Mouse (Mus musculus) embryonic facial prominence, embryonic 15.5 days (tissue): ENCODE results near the gene Fam171a2. TPM values are rescaled to one million over a fixed set of nuclear protein-coding genes. Genes with fewer than 3 reads are reported as not detected.

Source experiments
- ATAC-seq: fragments of 200-750 bp; cut with Nextera tagmentation; 2 replicates; pipeline ENCODE4 v1.8.0; 2017; ENCODE audit warnings: low read depth, moderate TSS enrichment; ENCODE audit not compliant: insufficient number of reproducible peaks, low FRiP score, low TSS enrichment
- H3K27ac ChIP-seq: fragments of 300-500 bp; sonication (generic); replicated peaks from 2 replicates; pipeline ENCODE4 v1.5.1; 2015; ENCODE audit warnings: mild to moderate bottlenecking, inconsistent platforms
- H3K27me3 ChIP-seq: fragments of 300-500 bp; sonication (generic); 2 replicates; pipeline ENCODE4 v1.6.1; 2015; ENCODE audit warnings: inconsistent platforms
- H3K36me3 ChIP-seq: fragments of 300-500 bp; sonication (generic); 2 replicates; pipeline ENCODE4 v1.6.1; 2015; ENCODE audit warnings: mild to moderate bottlenecking, inconsistent platforms
- H3K4me1 ChIP-seq: fragments of 300-500 bp; sonication (generic); 2 replicates; pipeline ENCODE4 v1.6.1; 2015; ENCODE audit warnings: inconsistent platforms
- H3K4me2 ChIP-seq: fragments of 300-500 bp; sonication (generic); replicated peaks from 2 replicates; pipeline ENCODE4 v1.6.1; 2015; ENCODE audit warnings: mild to moderate bottlenecking, inconsistent platforms
- H3K4me3 ChIP-seq: fragments of 300-500 bp; sonication (generic); replicated peaks from 2 replicates; pipeline ENCODE4 v1.5.1; 2015; ENCODE audit warnings: mild to moderate bottlenecking, inconsistent platforms
- H3K9ac ChIP-seq: fragments of 300-500 bp; sonication (generic); 2 replicates; pipeline ENCODE4 v1.6.1; 2015; ENCODE audit warnings: inconsistent platforms
- H3K9me3 ChIP-seq: fragments of 300-500 bp; sonication (generic); replicated peaks from 2 replicates; pipeline ENCODE4 v1.6.1; 2016; ENCODE audit warnings: inconsistent platforms
- WGBS: fragments of 180-500 bp; shearing (Covaris S2); methylation state at CpG from one replicate; pipeline ENCODE4 v1.1.7; 2015; 5-methylcytosine and 5-hydroxymethylcytosine counted together
- polyA plus RNA-seq: library from polyadenylated mRNA; unstranded; fragments of >200 nt; fragmentation: Nextera tagmentation; extraction: Ambion mirVana; gene quantifications from 2 replicates; pipeline ENCODE4 v1.2.1, GENCODE M21; 2015

Fam171a2 gene
- polyA plus RNA-seq = 8.5 and 9.7 TPM in 2 replicates

GRCm38 (mm10) chr11:102447497-102447896, at the start of gene Fam171a2:
TSS of gene Fam171a2 (minus strand) at chr11:102447682.
- no peaks in the 10 kb centered on the region for H3K9me3 ChIP-seq
- peak within 1 kb of the TSS; percentile 79 for H3K4me2 ChIP-seq
- whole genome bisulfite sequencing = under 1% methylated on average over 40 of the region's 40 CpGs
- H3K27ac ChIP-seq = peak within 1 kb of the TSS; percentile 93
- H3K27me3 ChIP-seq = no peaks in the 10 kb centered on the region
- peak; percentile 61 for ATAC-seq
- H3K4me1 ChIP-seq = peaks cover 47% of the 10 kb centered on the region
- peak within 1 kb of the TSS; percentile 94 for H3K4me3 ChIP-seq
- H3K36me3 ChIP-seq = peaks cover 9% of the 10 kb centered on the region
- peak within 1 kb of the TSS; percentile 99 for H3K9ac ChIP-seq

GRCm38 (mm10) chr11:102496732-102497131, 49.2 kb upstream of the Fam171a2 start:
- WGBS = 69% methylated on average over 2 of the region's 2 CpGs
- Histone ChIP-seq H3K4me3 (no peak overlapping the region), H3K27me3 (no peaks in the 10 kb centered on the region), H3K9me3 (no peaks in the 10 kb centered on the region), H3K36me3 (peaks cover 61% of the 10 kb centered on the region), H3K27ac (no peak overlapping the region), H3K4me2 (no peak overlapping the region), H3K9ac (no peak overlapping the region), H3K4me1 (no peaks in the 10 kb centered on the region)
- ATAC-seq = no peak

GRCm38 (mm10) chr11:102496206-102496605, 48.7 kb upstream of the Fam171a2 start:
- no peak overlapping the region for H3K9ac ChIP-seq
- peaks cover 63% of the 10 kb centered on the region for H3K36me3 ChIP-seq
- WGBS = 83% methylated on average over 2 of the region's 2 CpGs
- no peaks in the 10 kb centered on the region for H3K27me3 ChIP-seq
- no peak overlapping the region for H3K4me3 ChIP-seq
- no peaks in the 10 kb centered on the region for H3K4me1 ChIP-seq
- no peak overlapping the region for H3K27ac ChIP-seq
- no peak overlapping the region for H3K4me2 ChIP-seq
- no peak for ATAC-seq
- no peaks in the 10 kb centered on the region for H3K9me3 ChIP-seq

GRCm38 (mm10) chr11:102495742-102496141, 48.3 kb upstream of the Fam171a2 start:
- no peaks in the 10 kb centered on the region for H3K9me3 ChIP-seq
- no peak overlapping the region for H3K4me3 ChIP-seq
- no peaks in the 10 kb centered on the region for H3K4me1 ChIP-seq
- H3K27ac ChIP-seq = no peak overlapping the region
- H3K9ac ChIP-seq = no peak overlapping the region
- WGBS = 91% methylated on average over 5 of the region's 5 CpGs
- H3K4me2 ChIP-seq = no peak overlapping the region
- no peak for ATAC-seq
- H3K27me3 ChIP-seq = no peaks in the 10 kb centered on the region
- peaks cover 60% of the 10 kb centered on the region for H3K36me3 ChIP-seq

- H3K9me3 ChIP-seq = no peaks in the 10 kb centered on the region
- 97% methylated on average over 6 of the region's 6 CpGs for WGBS
- peaks cover 56% of the 10 kb centered on the region for H3K36me3 ChIP-seq
- no peak overlapping the region for H3K4me2 ChIP-seq
- no peaks in the 10 kb centered on the region for H3K27me3 ChIP-seq
- ATAC-seq = no peak
- no peak overlapping the region for H3K4me3 ChIP-seq
- no peak overlapping the region for H3K9ac ChIP-seq
- H3K27ac ChIP-seq = no peak overlapping the region
- no peaks in the 10 kb centered on the region for H3K4me1 ChIP-seq
Observed at GRCm38 (mm10) chr11:102495114-102495513, 47.6 kb upstream of the Fam171a2 start.

- Histone ChIP-seq H3K9me3 (no peaks in the 10 kb centered on the region), H3K4me3 (no peak overlapping the region), H3K36me3 (peaks cover 48% of the 10 kb centered on the region), H3K4me1 (no peaks in the 10 kb centered on the region), H3K9ac (no peak overlapping the region), H3K27me3 (no peaks in the 10 kb centered on the region), H3K27ac (no peak overlapping the region), H3K4me2 (no peak overlapping the region)
- no peak for ATAC-seq
- 89% methylated on average over 7 of the region's 7 CpGs for WGBS
Observed at GRCm38 (mm10) chr11:102494063-102494650, 46.7 kb upstream of the Fam171a2 start.

- H3K9ac ChIP-seq = no peak overlapping the region
- ATAC-seq = no peak
- H3K27ac ChIP-seq = no peak overlapping the region
- whole genome bisulfite sequencing = 82% methylated on average over 2 of the region's 2 CpGs
- no peak overlapping the region for H3K4me3 ChIP-seq
- H3K36me3 ChIP-seq = peaks cover 43% of the 10 kb centered on the region
- H3K9me3 ChIP-seq = no peaks in the 10 kb centered on the region
- H3K4me2 ChIP-seq = no peak overlapping the region
- no peaks in the 10 kb centered on the region for H3K27me3 ChIP-seq
- no peaks in the 10 kb centered on the region for H3K4me1 ChIP-seq
Observed at GRCm38 (mm10) chr11:102493241-102493640, 45.8 kb upstream of the Fam171a2 start.

- Histone ChIP-seq H3K27ac (no peak overlapping the region), H3K27me3 (no peaks in the 10 kb centered on the region), H3K4me1 (no peaks in the 10 kb centered on the region), H3K36me3 (peaks cover 53% of the 10 kb centered on the region), H3K9ac (no peak overlapping the region), H3K4me3 (no peak overlapping the region), H3K9me3 (no peaks in the 10 kb centered on the region), H3K4me2 (no peak overlapping the region)
- no peak for ATAC-seq
- 92% methylated on average over 2 of the region's 2 CpGs for WGBS
Observed at GRCm38 (mm10) chr11:102487901-102488300, 40.4 kb upstream of the Fam171a2 start.

GRCm38 (mm10) chr11:102486733-102487386, 39.4 kb upstream of the Fam171a2 start:
- WGBS = 71% methylated on average over 11 of the region's 11 CpGs
- Histone ChIP-seq H3K27me3 (no peaks in the 10 kb centered on the region), H3K4me1 (no peaks in the 10 kb centered on the region), H3K4me2 (no peak overlapping the region), H3K27ac (no peak overlapping the region), H3K4me3 (no peak overlapping the region), H3K9ac (no peak overlapping the region), H3K9me3 (no peaks in the 10 kb centered on the region), H3K36me3 (peaks cover 52% of the 10 kb centered on the region)
- no peak for ATAC-seq

GRCm38 (mm10) chr11:102481779-102482178, 34.3 kb upstream of the Fam171a2 start:
- Histone ChIP-seq H3K4me1 (no peaks in the 10 kb centered on the region), H3K4me2 (no peak overlapping the region), H3K27me3 (no peaks in the 10 kb centered on the region), H3K9me3 (no peaks in the 10 kb centered on the region), H3K9ac (no peak overlapping the region), H3K36me3 (peaks cover 76% of the 10 kb centered on the region), H3K27ac (no peak overlapping the region), H3K4me3 (no peak overlapping the region)
- WGBS = 91% methylated on average over 10 of the region's 10 CpGs
- ATAC-seq = no peak

- Histone ChIP-seq H3K27me3 (no peaks in the 10 kb centered on the region), H3K4me3 (no peak overlapping the region), H3K9me3 (no peaks in the 10 kb centered on the region), H3K36me3 (peaks cover 68% of the 10 kb centered on the region), H3K27ac (no peak overlapping the region), H3K4me2 (no peak overlapping the region), H3K4me1 (no peaks in the 10 kb centered on the region), H3K9ac (no peak overlapping the region)
- WGBS = 86% methylated on average over 4 of the region's 4 CpGs
- ATAC-seq = no peak
Observed at GRCm38 (mm10) chr11:102480897-102481296, 33.4 kb upstream of the Fam171a2 start.

GRCm38 (mm10) chr11:102480111-102480510, 32.6 kb upstream of the Fam171a2 start:
- Histone ChIP-seq H3K27me3 (no peaks in the 10 kb centered on the region), H3K36me3 (peaks cover 62% of the 10 kb centered on the region), H3K27ac (no peak overlapping the region), H3K4me2 (no peak overlapping the region), H3K9ac (no peak overlapping the region), H3K4me3 (no peak overlapping the region), H3K4me1 (no peaks in the 10 kb centered on the region), H3K9me3 (no peaks in the 10 kb centered on the region)
- 94% methylated on average over 15 of the region's 15 CpGs for WGBS
- no peak for ATAC-seq
